In the genomic region with DNA sequence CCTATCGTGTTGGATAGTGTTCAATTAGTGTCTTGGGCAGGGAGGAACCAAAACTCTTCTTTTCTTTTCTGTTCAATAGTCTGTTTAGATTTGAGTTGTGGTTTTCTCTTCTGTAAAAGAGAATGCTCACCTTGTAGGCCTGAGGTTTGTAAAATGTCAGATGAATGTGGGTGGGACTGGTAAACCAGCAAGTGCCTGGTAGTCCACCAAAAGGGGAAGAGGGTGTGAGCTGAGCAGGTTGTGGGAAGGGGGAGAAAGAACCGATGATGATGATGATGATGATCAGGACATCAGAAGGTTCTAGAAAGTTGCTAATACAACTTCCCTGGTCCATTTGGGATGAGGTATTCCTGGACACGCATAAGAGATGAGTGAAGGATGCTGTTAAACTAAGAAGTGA, we compare ENCODE assay signal across 23 mouse cellular contexts. TPM values are rescaled to one million over a fixed set of nuclear protein-coding genes. Genes with fewer than 3 reads are reported as not detected.
A peak's percentile ranks its signal among the peaks of the same experiment; 100 is the strongest.
DNase-seq lines count a peak whose midpoint lies in the region; ATAC-seq and TF ChIP-seq lines count a peak whose summit lies in the region.
"Had no signal": no experiment of that assay in that cellular context is flagged by ENCODE, and none has a peak within 500 bp of the region (broad histone marks: within the 10 kb centered on the region; RNA-seq: fewer than 3 reads in every experiment).

No protein-coding gene starts in this region.

- peak; percentile 59; the same call in 1 of the 2 replicates for ATAC-seq in common myeloid progenitor, adult 5-6 weeks (replicated peaks; ENCODE audit: low read depth, poor library complexity, severe bottlenecking)
- ATAC-seq in granulocyte monocyte progenitor cell, adult 5-6 weeks (replicated peaks; ENCODE audit: poor library complexity, severe bottlenecking): peak; percentile 54
- ATAC-seq in megakaryocyte progenitor cell, adult 5-6 weeks (replicated peaks; ENCODE audit: poor library complexity): peak; percentile 51
- ATAC-seq: forebrain, embryonic 13.5 days; forebrain, embryonic 15.5 days; Patski had no signal

- 0 out of 2 replicates have a peak overlapping the region, but pooled peaks have one; percentile 3 for H3K27ac ChIP-seq in layer of hippocampus, adult 2 months
- H3K27ac ChIP-seq: embryonic facial prominence, embryonic 13.5 days; embryonic facial prominence, embryonic 15.5 days; forebrain, embryonic 13.5 days; forebrain, embryonic 15.5 days had no signal

- no peak overlapping the region for H3K4me3 ChIP-seq in layer of hippocampus, adult 2 months
- H3K4me3 ChIP-seq: embryonic facial prominence, embryonic 13.5 days; embryonic facial prominence, embryonic 15.5 days; forebrain, embryonic 13.5 days; forebrain, embryonic 15.5 days had no signal

- no peak for DNase-seq in layer of hippocampus, adult 2 months (ENCODE audit: low spot score in 2 of 2)
- no peak for DNase-seq in layer of hippocampus, adult 9-10 months (ENCODE audit: low spot score)
- no peak for DNase-seq in thymus, postnatal 10 days (ENCODE audit: low spot score in 2 of 2)
- DNase-seq in frontal cortex, postnatal 10 days (ENCODE audit: low spot score in 2 of 2): no peak
- DNase-seq: adrenal gland, adult 8-10 months; adrenal gland, postnatal 14 days; adrenal gland, postnatal 36 days; B cell, adult 2 months; cerebellum, adult 11-12 months; cerebellum, adult 2 months; cerebellum, adult 9-10 months; cerebellum, postnatal 10 days; cerebellum, postnatal 25 days; embryo, embryonic 11 days had no signal

- TF ChIP-seq CTCF in layer of hippocampus, adult 2 months (conservative IDR thresholded peaks at IDR 0.05): no peak

RNA-seq across cellular contexts. Expression of a gene that starts 55.1 kb away (rescaled TPM):
- total RNA-seq in layer of hippocampus, adult 2 months (2021): 10 to 100 TPM; 92.2 to 97.2 TPM
- 9.9 and 16.4 TPM in 2 replicates for total RNA-seq in common myeloid progenitor, adult 5-6 weeks (2017)
- total RNA-seq in granulocyte monocyte progenitor cell, adult 5-6 weeks (2014; fragmentation: Nextera tagmentation): 88.6 and 93.7 TPM in 2 replicates
- 39.2 and 39.3 TPM in 2 replicates for total RNA-seq in granulocyte monocyte progenitor cell, adult 5-6 weeks (2017)
- total RNA-seq in megakaryocyte progenitor cell, adult 5-6 weeks (2015): 78.2 and 79.0 TPM in 2 replicates
- 28.8 and 36.5 TPM in 2 replicates for total RNA-seq in megakaryocyte progenitor cell, adult 5-6 weeks (2017)
- total RNA-seq: CH12.LX had no signal
